Mouse (Mus musculus) thymus, postnatal 36 days (tissue): ENCODE data around the gene Dhps.

ENCODE experiments used
- DNase-seq, 2 experiments: peaks; one replicate each; pipeline ENCODE4 v3.0.0; 2022; ENCODE audit warnings: mixed read lengths in 2 of 2

Gene Dhps

GRCm38 (mm10) chr8:85071514-85072281, at the start of gene Dhps:
Dhps (plus strand) TSS chr8:85071757.
- peak; percentile 85 to 89 for DNase-seq

- DNase-seq, result no peak
Measured at GRCm38 (mm10) chr8:85023846-85024245, 47.7 kb upstream of the Dhps start.

DNA sequence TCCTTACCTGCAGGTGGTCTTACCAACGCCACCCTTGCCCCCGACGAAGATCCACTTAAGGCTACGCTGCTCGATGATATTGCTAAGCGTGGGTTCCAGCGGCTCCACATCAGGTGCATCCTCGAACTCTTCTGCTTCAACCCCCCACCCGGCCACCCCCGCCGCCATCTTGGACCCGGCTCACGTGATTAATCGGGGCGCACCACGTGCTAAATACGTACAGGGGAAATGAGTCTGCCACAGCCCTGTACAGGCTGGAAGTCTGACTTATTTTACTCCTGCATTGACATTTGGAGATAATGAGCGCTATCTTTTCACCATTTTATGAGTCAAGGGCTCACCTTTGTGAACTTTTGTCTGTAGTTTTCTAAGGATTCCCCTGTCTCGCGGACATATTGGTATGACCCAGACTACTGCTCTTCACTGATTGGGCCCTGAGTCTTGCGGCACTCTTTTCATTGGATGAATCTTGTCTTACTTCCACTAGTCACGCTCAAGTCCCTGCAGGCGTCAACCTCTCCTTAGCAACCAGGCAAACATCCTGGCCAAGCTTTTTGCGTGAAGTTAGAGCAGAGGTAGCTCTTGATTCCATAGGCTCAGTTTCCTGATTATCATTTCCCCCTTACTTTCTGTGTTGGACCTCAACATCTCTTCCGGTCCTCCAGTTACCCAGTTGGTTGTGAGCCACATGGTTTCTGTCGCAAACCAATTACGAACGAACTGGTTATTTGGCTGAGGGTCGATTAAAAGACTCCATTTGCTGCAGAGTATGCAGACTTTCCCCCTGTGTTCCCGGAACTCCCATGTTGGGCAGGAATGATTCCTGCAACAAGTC, 46.2 kb upstream of the Dhps start, which contains the start of gene Asna1:
Asna1 (minus strand) TSS at position 184 of the 835 bp plus-strand sequence.
- peak; percentile 76 to 78 for DNase-seq

- DNase-seq, result peak; percentile 93 to 94
Measured at GRCm38 (mm10) chr8:85026670-85027515, 44.7 kb upstream of the Dhps start, which contains the start of gene Trir. Trir (plus strand) TSS chr8:85026823.

DNA sequence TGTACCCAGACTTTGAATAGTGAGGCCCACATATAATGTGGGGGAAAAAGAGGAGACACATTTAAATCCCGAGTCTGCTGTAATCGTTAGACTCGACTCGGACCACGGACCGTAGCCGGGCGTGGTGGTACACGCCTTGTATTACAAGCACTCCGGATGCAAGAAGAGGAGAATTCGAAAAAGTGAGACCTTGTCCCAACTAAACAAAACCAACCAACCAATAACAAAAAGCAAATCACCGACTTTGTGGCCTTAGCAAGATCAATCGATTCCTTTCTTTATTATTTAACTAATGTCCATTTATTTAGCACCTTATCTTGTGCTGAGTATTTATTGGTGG, 44.1 kb upstream of the Dhps start:
- DNase-seq, result peak in 1 of 2 experiments; percentile 27

DNA sequence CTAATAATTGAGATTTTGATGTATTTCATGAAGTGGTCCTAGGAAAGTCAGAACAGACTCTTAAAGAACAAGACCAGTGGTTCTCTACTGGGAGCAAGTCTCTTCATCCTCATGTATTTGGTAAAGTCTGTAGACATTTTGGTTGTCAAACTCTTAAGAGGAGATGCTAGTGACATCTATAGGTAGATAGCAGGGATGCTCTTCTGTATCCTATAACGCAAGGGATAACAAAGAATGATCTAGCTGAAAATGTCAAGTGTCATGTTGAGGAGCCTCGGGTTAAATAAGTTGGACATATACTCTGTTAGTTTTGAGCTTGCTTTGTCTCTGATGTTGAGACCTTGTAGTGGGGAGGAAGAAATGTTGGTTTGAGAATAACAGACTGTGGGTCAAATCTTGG, 43.6 kb upstream of the Dhps start:
- DNase-seq, result no peak

DNA sequence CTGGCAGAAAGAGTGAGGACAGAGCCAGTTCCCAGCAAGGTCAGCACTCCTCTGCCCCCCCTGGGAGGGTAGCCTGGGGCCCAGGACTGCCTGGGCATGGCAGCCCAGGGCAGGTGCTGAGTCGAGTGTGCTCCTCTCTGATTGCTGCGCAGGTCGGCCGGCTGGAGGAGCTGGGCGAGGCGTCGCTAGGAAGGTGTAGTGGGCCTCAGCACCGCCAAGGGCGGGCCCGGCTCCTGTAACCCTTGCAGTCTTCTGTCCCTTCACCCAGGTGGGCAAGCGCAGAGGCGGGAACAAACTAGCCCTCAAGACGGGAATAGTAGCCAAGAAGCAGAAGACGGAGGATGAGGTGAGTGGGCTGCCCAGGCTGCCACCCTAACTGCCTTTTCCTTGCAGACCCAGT, 42.3 kb upstream of the Dhps start:
- no peak for DNase-seq

GRCm38 (mm10) chr8:85032622-85033311, 38.8 kb upstream of the Dhps start:
- DNase-seq, result no peak

DNA sequence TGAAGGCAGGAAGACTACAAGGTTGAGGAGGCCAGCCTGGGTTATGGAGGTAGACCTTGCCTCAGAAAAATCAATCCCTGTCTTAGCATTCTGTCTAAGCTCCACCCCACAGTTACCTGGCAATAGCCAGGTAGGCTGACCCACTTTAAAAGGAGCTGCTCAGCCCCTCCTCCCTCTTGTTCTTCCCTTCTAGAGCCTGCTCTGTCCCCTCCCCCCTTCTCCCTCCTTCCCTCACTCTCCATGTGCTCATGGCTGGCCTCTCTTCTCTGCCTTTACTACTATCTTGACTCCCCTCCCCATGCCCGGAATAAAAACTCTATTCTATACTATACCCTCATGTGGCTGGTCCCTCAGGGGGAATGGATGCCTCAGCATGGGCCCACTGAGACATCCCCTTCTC, 37.7 kb upstream of the Dhps start:
- no peak for DNase-seq

DNA sequence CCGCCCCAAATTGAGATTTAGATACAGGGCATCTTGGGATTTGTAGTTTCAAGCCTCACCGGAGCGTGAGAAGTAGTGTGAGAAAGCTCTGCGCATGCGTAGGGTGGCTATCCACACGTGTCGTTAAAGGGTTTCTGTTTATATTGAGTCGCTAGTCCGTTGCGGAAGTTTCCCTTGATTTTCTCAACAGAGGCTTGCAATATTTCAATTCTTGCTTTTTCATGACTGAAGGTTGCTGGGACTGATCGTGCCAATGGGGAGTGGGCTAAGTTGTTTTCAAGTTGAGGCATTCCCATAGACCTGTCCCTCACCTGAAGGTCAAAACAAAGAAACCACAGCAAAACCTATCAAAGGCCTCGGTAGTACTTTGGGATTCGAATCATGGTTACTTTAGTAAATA, 36.8 kb upstream of the Dhps start:
- DNase-seq, result peak; percentile 75 to 81

DNA sequence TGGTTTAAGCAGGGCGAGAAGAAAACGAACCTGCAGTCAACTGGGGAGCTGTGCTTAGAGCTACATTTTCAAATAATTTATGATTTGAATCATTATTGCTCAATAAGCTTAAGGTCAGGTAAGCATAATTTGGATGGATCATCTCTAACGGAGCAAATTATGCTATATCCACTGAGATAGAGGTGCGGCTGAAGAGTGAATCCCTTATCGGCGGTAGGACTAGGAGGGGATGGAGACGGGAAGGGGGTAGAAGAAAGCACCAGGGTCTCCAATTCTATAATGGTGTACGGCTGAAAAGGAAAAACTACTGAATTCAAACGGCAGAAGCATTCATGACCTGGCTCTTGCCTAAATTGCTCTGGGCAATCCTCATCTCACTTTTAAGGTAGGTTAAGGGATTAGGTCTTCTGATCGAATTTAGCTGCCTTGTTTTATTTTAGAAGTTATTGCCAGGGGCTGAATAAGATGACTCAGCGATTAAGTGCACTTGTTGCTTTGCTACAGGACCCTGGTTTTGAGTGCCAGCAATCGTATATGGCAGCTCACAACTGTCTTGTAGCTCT, 36.3 kb upstream of the Dhps start:
- no peak for DNase-seq

DNA sequence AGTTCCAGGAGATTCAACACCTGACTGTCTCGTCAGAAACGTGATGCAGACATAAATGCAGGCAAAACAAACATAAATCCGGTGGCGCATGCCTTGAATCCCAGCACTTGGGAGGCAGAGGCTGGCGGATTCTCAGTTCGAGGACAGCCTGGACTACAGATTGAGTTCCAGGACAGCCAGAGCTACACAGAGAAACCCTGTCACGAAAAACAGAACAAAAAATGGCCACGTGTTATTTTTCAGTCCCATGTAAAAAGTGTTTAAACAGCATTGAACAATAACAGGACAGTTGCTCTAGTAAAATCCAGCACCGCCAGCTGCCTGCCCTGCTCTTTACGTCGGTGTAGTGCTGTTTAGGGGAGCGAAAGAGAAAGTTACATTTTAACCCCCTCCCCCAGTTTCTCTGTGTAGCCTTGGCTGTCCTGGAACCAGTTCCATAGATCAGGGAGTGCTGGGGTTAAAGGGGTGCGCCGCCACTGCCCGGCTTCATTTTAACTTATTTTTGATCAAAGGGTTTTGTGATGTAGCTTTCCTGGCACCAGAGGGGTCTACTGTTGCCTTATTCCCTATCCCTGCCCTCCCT, 35.7 kb upstream of the Dhps start:
- peak in 1 of 2 experiments; percentile 30 for DNase-seq

GRCm38 (mm10) chr8:85036381-85036717, 35.2 kb upstream of the Dhps start:
- DNase-seq, result no peak

- peak; percentile 77 to 88 for DNase-seq
Measured at GRCm38 (mm10) chr8:85036718-85037365, 34.7 kb upstream of the Dhps start, which contains the start of gene Tnpo2. Tnpo2 (plus strand) TSS chr8:85036915.

DNA sequence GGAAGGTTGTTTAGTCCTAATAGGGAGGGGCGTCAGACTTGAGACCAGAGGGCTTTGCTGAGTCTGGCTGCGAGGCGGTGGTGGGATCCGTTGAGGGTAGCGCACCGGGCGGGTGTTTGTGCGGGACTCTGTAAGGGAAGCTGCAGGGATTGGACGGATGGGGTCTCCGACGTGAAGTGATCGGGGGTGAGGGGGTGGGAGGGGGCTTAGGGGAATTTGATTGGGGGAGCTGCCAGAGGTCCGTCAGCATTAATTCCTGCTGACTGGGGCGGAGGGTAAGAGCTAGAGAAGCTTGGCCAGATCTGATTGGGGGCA, 34.2 kb upstream of the Dhps start:
- no peak for DNase-seq

- peak; percentile 74 to 79 for DNase-seq
Measured at GRCm38 (mm10) chr8:85037681-85038531, 33.7 kb upstream of the Dhps start.

DNA sequence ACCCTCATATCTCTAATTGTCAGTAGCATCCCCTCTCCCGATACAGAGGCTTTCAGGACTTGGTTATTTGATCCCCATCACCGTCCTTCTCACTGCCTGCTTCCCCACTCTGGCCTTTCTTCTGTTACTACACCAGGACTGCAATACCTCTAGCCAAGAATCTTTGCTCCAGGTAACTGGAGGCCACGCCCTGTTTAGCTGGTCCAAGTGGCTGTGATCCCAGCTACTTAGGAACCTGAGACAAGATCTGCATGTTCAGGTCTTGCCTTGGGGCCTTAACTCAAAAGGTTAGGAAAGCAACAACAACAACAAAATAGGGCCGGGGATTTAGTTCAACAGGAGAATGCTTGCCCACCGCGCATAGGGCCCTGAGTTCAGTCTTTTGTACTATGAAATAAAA, 27.9 kb upstream of the Dhps start:
- no peak for DNase-seq

DNA sequence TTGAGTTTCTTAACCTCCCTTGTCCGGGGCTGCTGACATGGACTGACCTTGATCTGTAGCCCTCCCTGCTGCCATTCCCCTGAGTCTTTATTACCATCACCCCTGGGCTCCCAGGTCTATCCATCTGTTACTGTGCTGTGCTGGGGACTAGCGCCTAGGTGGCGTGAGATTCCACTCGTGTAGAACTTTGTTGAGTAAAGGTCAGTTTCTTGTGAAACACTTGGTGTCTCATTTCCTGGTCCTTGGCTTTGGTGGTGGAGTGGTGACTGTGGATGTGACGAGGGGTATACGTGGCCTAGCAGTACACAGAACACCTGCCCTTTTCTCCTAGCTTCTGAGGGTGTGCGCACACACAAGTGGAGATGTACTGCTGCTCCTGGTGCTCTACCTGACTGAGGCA, 14.2 kb upstream of the Dhps start:
- DNase-seq, result no peak

GRCm38 (mm10) chr8:85059879-85060616, 11.5 kb upstream of the Dhps start, which contains the start of gene Fbxw9:
Fbxw9 (plus strand) TSS chr8:85060055.
- peak; percentile 78 to 83 for DNase-seq

- no peak for DNase-seq
Measured at GRCm38 (mm10) chr8:85062603-85063002, 9.0 kb upstream of the Dhps start.
